Mouse (Mus musculus) forebrain, embryonic 16.5 days (tissue): ENCODE measurements around the gene Rufy1. TPM values are rescaled to one million over a fixed set of nuclear protein-coding genes. Genes with fewer than 3 reads are reported as not detected.

Experiments
- ATAC-seq: fragments of 200-750 bp; cut with Nextera tagmentation; 2 replicates; pipeline ENCODE4 v1.8.0; 2017; ENCODE audit warnings: mild to moderate bottlenecking, moderate library complexity
- H3K27ac ChIP-seq: fragments of 300-500 bp; sonication (generic); 2 replicates; pipeline ENCODE4 v1.5.1; 2014; ENCODE audit warnings: low read length, control low read depth
- H3K27me3 ChIP-seq: fragments of 300-500 bp; sonication (generic); replicated peaks from 2 replicates; pipeline ENCODE4 v1.6.1; 2014; ENCODE audit warnings: low read length; ENCODE audit not compliant: control insufficient read depth, insufficient read depth
- H3K36me3 ChIP-seq: fragments of 300-500 bp; sonication (generic); 2 replicates; pipeline ENCODE4 v1.6.1; 2014; ENCODE audit not compliant: control insufficient read depth, insufficient read depth
- H3K4me1 ChIP-seq: fragments of 300-500 bp; sonication (generic); replicated peaks from 2 replicates; pipeline ENCODE4 v1.6.1; 2014; ENCODE audit warnings: low read length; ENCODE audit not compliant: control insufficient read depth, insufficient read depth
- H3K4me2 ChIP-seq: fragments of 300-500 bp; sonication (generic); 2 replicates; pipeline ENCODE4 v1.6.1; 2014; ENCODE audit warnings: mild to moderate bottlenecking, low read length, control low read depth
- H3K4me3 ChIP-seq: fragments of 300-500 bp; sonication (generic); replicated peaks from 2 replicates; pipeline ENCODE4 v1.5.1; 2014; ENCODE audit warnings: mild to moderate bottlenecking, low read length, control low read depth
- H3K9ac ChIP-seq: fragments of 300-500 bp; sonication (generic); replicated peaks from 2 replicates; pipeline ENCODE4 v1.6.1; 2014; ENCODE audit warnings: low read depth, low read length, control low read depth
- H3K9me3 ChIP-seq: fragments of 300-500 bp; sonication (generic); 2 replicates; pipeline ENCODE4 v1.6.1; 2016; ENCODE audit warnings: low read length; ENCODE audit not compliant: control insufficient read depth
- WGBS: fragments of 180-500 bp; shearing (Covaris S2); extraction: QIAGEN DNeasy Blood & Tissue Kit; methylation state at CpG from one replicate; pipeline ENCODE4 v1.1.7; 2014; 5-methylcytosine and 5-hydroxymethylcytosine counted together
- microRNA counts: library from miRNA; unstranded; fragments of <30 nt; microRNA quantifications from one replicate; lab custom pipeline; 2016
- microRNA-seq: library from miRNA; unstranded; fragments of <30 nt; microRNA quantifications from one replicate; pipeline ENCODE4, GENCODE M21; 2017
- polyA plus RNA-seq: library from polyadenylated mRNA; unstranded; fragments of >200 nt; fragmentation: Nextera tagmentation; extraction: Ambion mirVana; gene quantifications from 2 replicates; pipeline ENCODE4 v1.2.1, GENCODE M21; 2015

Rufy1 gene
- polyA plus RNA-seq, 1 experiment from 2014 or later: 31.2 TPM

DNA sequence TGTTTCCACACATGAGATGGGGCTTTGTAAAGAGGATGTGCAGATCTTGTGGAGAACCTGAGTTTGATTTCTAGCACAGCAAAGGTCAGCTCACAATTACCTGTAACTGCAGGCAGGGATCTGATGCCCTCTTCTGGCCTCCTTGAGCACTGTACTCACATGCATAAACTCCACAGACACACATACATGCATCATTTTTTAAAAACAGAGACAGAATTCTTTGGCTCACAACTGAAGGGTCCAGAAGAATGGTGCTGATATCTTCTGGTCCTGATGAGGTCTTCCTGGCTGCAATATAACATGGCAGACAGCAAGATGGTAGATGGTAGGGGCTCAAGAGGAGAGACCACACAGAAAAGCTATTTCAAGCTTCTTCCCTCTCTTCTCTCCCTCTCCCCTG is 76.8 kb downstream of the Rufy1 start, which contains the start of gene Cby3:
Gene Cby3, plus strand, starts transcription at position 301 of the 400 bp plus-strand sequence.
- peaks cover 4% of the 10 kb centered on the region for H3K4me1 ChIP-seq
- no peak within 1 kb of the TSS for H3K4me3 ChIP-seq
- no peak for ATAC-seq
- H3K9me3 ChIP-seq: no peaks in the 10 kb centered on the region
- H3K27ac ChIP-seq: no peak within 1 kb of the TSS
- H3K9ac ChIP-seq: no peak within 1 kb of the TSS
- H3K27me3 ChIP-seq: no peaks in the 10 kb centered on the region; the same call in 1 of the 2 replicates
- no peak within 1 kb of the TSS for H3K4me2 ChIP-seq
- H3K36me3 ChIP-seq: no peaks in the 10 kb centered on the region

DNA sequence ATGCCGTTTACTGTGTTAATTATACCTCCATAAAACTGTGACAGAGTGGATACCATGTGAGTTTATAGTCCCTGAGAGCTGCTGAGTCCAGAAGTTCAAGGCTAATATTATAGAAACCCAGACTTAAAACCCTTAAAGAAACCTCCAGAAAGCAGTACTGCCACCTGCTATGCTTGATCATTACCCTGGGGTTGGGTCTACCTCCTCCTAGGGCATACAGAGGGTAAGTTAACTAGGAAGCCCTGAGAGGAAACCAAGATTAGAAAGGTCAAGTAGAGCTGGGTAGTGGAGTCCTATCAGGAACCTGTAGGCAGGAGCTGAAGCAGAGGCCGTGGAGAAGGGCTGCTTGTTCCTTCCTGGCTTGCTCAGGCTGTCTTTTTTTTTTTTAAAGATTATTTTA is 78.7 kb downstream of the Rufy1 start:
- Histone ChIP-seq H3K36me3 (no peaks in the 10 kb centered on the region), H3K4me3 (no peak overlapping the region), H3K4me2 (no peak overlapping the region), H3K27me3 (no peaks in the 10 kb centered on the region), H3K4me1 (no peaks in the 10 kb centered on the region), H3K9ac (no peak overlapping the region), H3K27ac (no peak overlapping the region), H3K9me3 (no peaks in the 10 kb centered on the region)
- ATAC-seq: no peak
- 88% methylated on average over 2 of the region's 2 CpGs for WGBS

DNA sequence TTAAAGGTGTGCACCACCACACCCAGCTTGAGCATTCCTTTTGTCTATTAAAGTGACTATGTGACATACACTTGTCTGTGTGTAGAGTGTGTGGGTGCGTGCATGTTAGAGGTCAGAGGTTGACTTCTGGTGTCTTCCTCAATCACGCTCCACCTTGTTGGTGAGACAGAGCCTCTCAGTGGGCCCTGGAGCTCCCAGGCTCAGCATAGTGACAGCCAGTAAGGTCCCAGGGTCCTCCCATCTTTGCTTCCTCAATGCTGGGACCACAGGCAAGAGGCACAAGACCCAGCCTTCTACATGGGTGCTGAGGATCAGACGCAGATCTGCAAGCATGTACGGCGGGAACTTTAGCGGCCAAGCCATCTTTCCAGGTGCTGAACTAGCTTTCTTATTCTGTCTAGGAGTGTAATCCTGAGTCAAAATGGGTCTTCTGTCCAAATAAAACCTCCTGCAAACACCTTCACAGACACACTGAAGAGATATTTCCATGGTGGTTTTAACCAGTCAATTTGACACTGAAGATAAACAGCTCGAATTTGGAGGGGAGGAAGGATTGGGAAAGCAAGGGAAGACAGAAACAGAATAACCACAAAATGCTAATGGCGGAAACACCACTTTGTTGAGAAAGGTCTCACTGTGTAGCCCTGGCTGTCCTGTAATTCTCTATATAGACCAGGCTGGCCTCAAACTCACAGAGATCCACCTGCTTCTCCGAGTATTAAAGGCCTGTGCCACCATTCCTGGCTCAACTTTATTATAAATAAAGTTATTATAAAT is 84.5 kb downstream of the Rufy1 start:
- no peak for ATAC-seq
- H3K27me3 ChIP-seq: no peaks in the 10 kb centered on the region
- no peak overlapping the region for H3K27ac ChIP-seq
- no peaks in the 10 kb centered on the region for H3K9me3 ChIP-seq
- no peak overlapping the region for H3K9ac ChIP-seq
- H3K4me2 ChIP-seq: no peak overlapping the region
- no peaks in the 10 kb centered on the region for H3K36me3 ChIP-seq
- H3K4me3 ChIP-seq: no peak overlapping the region
- WGBS: 91% methylated on average over 9 of the region's 9 CpGs
- H3K4me1 ChIP-seq: no peaks in the 10 kb centered on the region

DNA sequence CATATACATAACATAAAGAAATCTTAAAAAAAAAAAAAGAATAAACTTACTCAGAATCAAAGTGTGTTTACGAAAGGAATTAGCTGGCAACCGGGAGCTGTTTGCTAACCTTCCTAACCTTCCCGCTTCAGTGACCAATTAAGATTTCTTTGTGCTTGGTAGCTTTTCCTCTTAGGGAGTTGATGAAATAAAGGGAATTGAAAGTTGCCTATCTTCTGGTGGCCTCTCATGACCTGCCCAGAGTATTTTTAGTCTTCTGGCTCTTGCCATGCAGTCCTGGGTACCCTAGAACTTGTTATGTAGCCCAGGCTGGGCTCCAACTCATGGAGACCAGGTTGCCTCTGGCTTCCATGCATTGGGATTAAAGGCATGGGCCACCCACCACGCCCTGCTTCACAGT is 85.4 kb downstream of the Rufy1 start:
- no peaks in the 10 kb centered on the region for H3K36me3 ChIP-seq
- no peak overlapping the region for H3K27ac ChIP-seq
- no peak overlapping the region for H3K4me3 ChIP-seq
- no peaks in the 10 kb centered on the region for H3K27me3 ChIP-seq
- H3K4me2 ChIP-seq: no peak overlapping the region
- H3K9ac ChIP-seq: no peak overlapping the region
- WGBS: 69% methylated on average over 4 of the region's 4 CpGs
- no peaks in the 10 kb centered on the region for H3K9me3 ChIP-seq
- no peak for ATAC-seq
- H3K4me1 ChIP-seq: no peaks in the 10 kb centered on the region

MicroRNA genes within 50 kb of the gene (microRNA counts, 519-probe panel; counts per million panel counts)
- 1,972 counts per million, percentile 27 among the panel's probes with 10 or more counts for microRNA mmu-miR-804 (lab: Ali Mortazavi, UCI)

Small RNAs within 50 kb of the gene (microRNA-seq; reads per million reads assigned to microRNA genes)
- not detected for gene Mir804

Other genes starting within 250 kb of the Rufy1 start
- 305 and 322 TPM in 2 replicates for gene Sqstm1, start 220.3 kb downstream of the Rufy1 start, polyA plus RNA-seq
- 30.6 and 33.5 TPM in 2 replicates for gene Mgat4b, start 220.2 kb downstream of the Rufy1 start, polyA plus RNA-seq
- 1.6 TPM in 2 replicates for gene Ltc4s, start 192.5 kb downstream of the Rufy1 start, polyA plus RNA-seq
- gene Maml1, start 138.8 kb downstream of the Rufy1 start, polyA plus RNA-seq: 3.9 and 4.3 TPM in 2 replicates
- 273 and 290 TPM in 2 replicates for gene Canx, start 105.5 kb downstream of the Rufy1 start, polyA plus RNA-seq
- 0.75 and 1.2 TPM in 2 replicates for gene Cby3, start 76.7 kb downstream of the Rufy1 start, polyA plus RNA-seq
- 660 and 710 TPM in 2 replicates for gene Hnrnph1, start 54.1 kb downstream of the Rufy1 start, polyA plus RNA-seq
- 3.4 and 4.5 TPM in 2 replicates for gene Adamts2, start 171.0 kb upstream of the Rufy1 start, polyA plus RNA-seq